Mouse (Mus musculus): ENCODE measurements around the gene Podnl1. TPM values are rescaled to one million over a fixed set of nuclear protein-coding genes. Genes with fewer than 3 reads are reported as not detected.

Gene Podnl1
- polyA plus RNA-seq, 1 experiment from 2014 or later: 0.49 TPM

- Histone ChIP-seq H3K27me3 (replicated peaks) (no peaks in the 10 kb centered on the region), H3K4me1 (0 out of 2 replicates have a peak, but pooled peaks cover 4% of the 10 kb centered on the region), H3K4me3 (replicated peaks) (no peak overlapping the region), H3K9ac (replicated peaks) (no peak overlapping the region), H3K9me3 (replicated peaks) (no peaks in the 10 kb centered on the region), H3K27ac (replicated peaks) (no peak overlapping the region), H3K36me3 (peaks cover 40% of the 10 kb centered on the region), H3K4me2 (no peak overlapping the region)
- no peak for ATAC-seq (ENCODE audit: low FRiP score)
- WGBS: 86% methylated on average over 5 of the region's 5 CpGs
Measured at GRCm38 (mm10) chr8:84170096-84170495, 44.3 kb downstream of the Podnl1 start.

- Histone ChIP-seq H3K9me3 (replicated peaks) (no peaks in the 10 kb centered on the region), H3K4me3 (replicated peaks) (no peak overlapping the region), H3K36me3 (peaks cover 53% of the 10 kb centered on the region), H3K27ac (replicated peaks) (no peak overlapping the region), H3K27me3 (replicated peaks) (no peaks in the 10 kb centered on the region), H3K9ac (replicated peaks) (no peak overlapping the region), H3K4me1 (peaks cover 22% of the 10 kb centered on the region), H3K4me2 (no peak overlapping the region)
- WGBS: 88% methylated on average over 6 of the region's 6 CpGs
- no peak for ATAC-seq (ENCODE audit: low FRiP score)
Measured at GRCm38 (mm10) chr8:84173861-84174260, 48.1 kb downstream of the Podnl1 start.

- H3K4me3 ChIP-seq (replicated peaks): no peak overlapping the region
- no peaks in the 10 kb centered on the region for H3K9me3 ChIP-seq (replicated peaks)
- no peak overlapping the region for H3K4me2 ChIP-seq
- peaks cover 41% of the 10 kb centered on the region for H3K36me3 ChIP-seq
- H3K27ac ChIP-seq (replicated peaks): no peak overlapping the region
- 48% methylated on average over 3 of the region's 3 CpGs for WGBS
- ATAC-seq (ENCODE audit: low FRiP score): no peak
- H3K27me3 ChIP-seq (replicated peaks): no peaks in the 10 kb centered on the region
- H3K4me1 ChIP-seq: peaks cover 49% of the 10 kb centered on the region
- no peak overlapping the region for H3K9ac ChIP-seq (replicated peaks)
Measured at GRCm38 (mm10) chr8:84176560-84176959, 50.8 kb downstream of the Podnl1 start.

GRCm38 (mm10) chr8:84177405-84177804, 51.6 kb downstream of the Podnl1 start:
- Histone ChIP-seq H3K9me3 (replicated peaks) (no peaks in the 10 kb centered on the region), H3K27me3 (replicated peaks) (no peaks in the 10 kb centered on the region), H3K4me3 (replicated peaks) (no peak overlapping the region), H3K4me1 (peaks cover 58% of the 10 kb centered on the region), H3K9ac (replicated peaks) (no peak overlapping the region), H3K36me3 (peaks cover 32% of the 10 kb centered on the region), H3K27ac (replicated peaks) (no peak overlapping the region), H3K4me2 (no peak overlapping the region)
- WGBS: 91% methylated on average over 3 of the region's 3 CpGs
- no peak for ATAC-seq (ENCODE audit: low FRiP score)

- H3K4me3 ChIP-seq (replicated peaks): no peak overlapping the region
- WGBS: 68% methylated on average over 8 of the region's 8 CpGs
- no peak overlapping the region for H3K9ac ChIP-seq (replicated peaks)
- no peaks in the 10 kb centered on the region for H3K27me3 ChIP-seq (replicated peaks)
- no peak for ATAC-seq (ENCODE audit: low FRiP score)
- no peaks in the 10 kb centered on the region for H3K9me3 ChIP-seq (replicated peaks)
- no peak overlapping the region for H3K4me2 ChIP-seq
- H3K27ac ChIP-seq (replicated peaks): no peak overlapping the region
- peaks cover 20% of the 10 kb centered on the region for H3K36me3 ChIP-seq
- H3K4me1 ChIP-seq: peaks cover 64% of the 10 kb centered on the region
Measured at GRCm38 (mm10) chr8:84178592-84178991, 52.8 kb downstream of the Podnl1 start.

GRCm38 (mm10) chr8:84179946-84180345, 54.2 kb downstream of the Podnl1 start:
- H3K27ac ChIP-seq (replicated peaks): peak overlapping the region; percentile 64
- 4% methylated on average over 4 of the region's 4 CpGs for WGBS
- H3K4me1 ChIP-seq: peaks cover 71% of the 10 kb centered on the region
- H3K4me3 ChIP-seq (replicated peaks): peak overlapping the region; percentile 29
- no peaks in the 10 kb centered on the region for H3K27me3 ChIP-seq (replicated peaks)
- no peaks in the 10 kb centered on the region for H3K9me3 ChIP-seq (replicated peaks)
- ATAC-seq (ENCODE audit: low FRiP score): no peak
- H3K4me2 ChIP-seq: peak overlapping the region; percentile 83
- H3K9ac ChIP-seq (replicated peaks): peak overlapping the region; percentile 40
- H3K36me3 ChIP-seq: peaks cover 13% of the 10 kb centered on the region

- WGBS: 2% methylated on average over 16 of the region's 16 CpGs
- Histone ChIP-seq H3K27ac (replicated peaks) (peak overlapping the region; percentile 64), H3K27me3 (replicated peaks) (no peaks in the 10 kb centered on the region), H3K4me3 (replicated peaks) (peak overlapping the region; percentile 29), H3K9ac (replicated peaks) (peak overlapping the region; percentile 40), H3K4me1 (peaks cover 71% of the 10 kb centered on the region), H3K4me2 (peak overlapping the region; percentile 83), H3K9me3 (replicated peaks) (no peaks in the 10 kb centered on the region), H3K36me3 (peaks cover 10% of the 10 kb centered on the region)
- peak; percentile 42 for ATAC-seq (ENCODE audit: low FRiP score)
Measured at GRCm38 (mm10) chr8:84180530-84181190, 54.9 kb downstream of the Podnl1 start.

MicroRNA genes within 50 kb of the gene (microRNA counts, 519-probe panel; counts per million panel counts)
- 2,870 counts per million, percentile 69 among the panel's probes with 10 or more counts for microRNA mmu-miR-181c
- microRNA mmu-miR-709: 2,290 counts per million, percentile 51 among the panel's probes with 10 or more counts

Small RNA genes within 50 kb of the gene (microRNA-seq; reads per million reads assigned to microRNA genes)
- gene Gm25110 (not detected), gene Mir181c (9,547 reads per million, percentile 97 among the genes with 10 or more reads in this experiment), gene Mir181d (4,849 reads per million, percentile 93 among the genes with 10 or more reads in this experiment), gene Mir709 (not detected)

Other genes starting within 250 kb of the Podnl1 start
- 43.0 and 54.1 TPM in 2 replicates for gene Adgrl1, start 225.9 kb upstream of the Podnl1 start, polyA plus RNA-seq (2015; fragmentation: Nextera tagmentation; extraction: Ambion mirVana)
- gene Gm10644, start 170.8 kb upstream of the Podnl1 start, polyA plus RNA-seq (2015; fragmentation: Nextera tagmentation; extraction: Ambion mirVana): 1.1 TPM in 2 replicates
- 8.0 and 24.4 TPM in 2 replicates for gene Asf1b, start 170.5 kb upstream of the Podnl1 start, polyA plus RNA-seq (2015; fragmentation: Nextera tagmentation; extraction: Ambion mirVana)
- gene Prkaca, start 153.0 kb upstream of the Podnl1 start, polyA plus RNA-seq (2015; fragmentation: Nextera tagmentation; extraction: Ambion mirVana): 234 and 256 TPM in 2 replicates
- 7.9 and 8.4 TPM in 2 replicates for gene Samd1, start 128.3 kb upstream of the Podnl1 start, polyA plus RNA-seq (2015; fragmentation: Nextera tagmentation; extraction: Ambion mirVana)
- gene 1700067K01Rik, start 124.5 kb upstream of the Podnl1 start, polyA plus RNA-seq (2015; fragmentation: Nextera tagmentation; extraction: Ambion mirVana): 0.82 and 1.2 TPM in 2 replicates
- 0.69 and 1.6 TPM in 2 replicates for gene 2210011C24Rik, start 113.8 kb upstream of the Podnl1 start, polyA plus RNA-seq (2015; fragmentation: Nextera tagmentation; extraction: Ambion mirVana)
- gene Palm3, start 104.5 kb upstream of the Podnl1 start, polyA plus RNA-seq (2015; fragmentation: Nextera tagmentation; extraction: Ambion mirVana): 14.1 and 17.0 TPM in 2 replicates
- gene Il27ra, start 83.4 kb upstream of the Podnl1 start, polyA plus RNA-seq (2015; fragmentation: Nextera tagmentation; extraction: Ambion mirVana): 0.37 and 1.7 TPM in 2 replicates
- gene Rln3, start 81.0 kb upstream of the Podnl1 start, polyA plus RNA-seq (2015; fragmentation: Nextera tagmentation; extraction: Ambion mirVana): 1.0 and 1.4 TPM in 2 replicates
- gene Gm10643, start 60.9 kb upstream of the Podnl1 start, polyA plus RNA-seq (2015; fragmentation: Nextera tagmentation; extraction: Ambion mirVana): 1.4 and 1.8 TPM in 2 replicates
- gene Rfx1, start 59.2 kb upstream of the Podnl1 start, polyA plus RNA-seq (2015; fragmentation: Nextera tagmentation; extraction: Ambion mirVana): 8.7 and 9.5 TPM in 2 replicates
- 18.5 and 21.6 TPM in 2 replicates for gene Dcaf15, start 21.2 kb upstream of the Podnl1 start, polyA plus RNA-seq (2015; fragmentation: Nextera tagmentation; extraction: Ambion mirVana)
- gene Cc2d1a, start 21.9 kb downstream of the Podnl1 start, polyA plus RNA-seq (2015; fragmentation: Nextera tagmentation; extraction: Ambion mirVana): 41.3 and 43.7 TPM in 2 replicates
- gene 4930432K21Rik, start 22.0 kb downstream of the Podnl1 start, polyA plus RNA-seq (2015; fragmentation: Nextera tagmentation; extraction: Ambion mirVana): 2.0 and 2.6 TPM in 2 replicates
- 7.4 and 11.9 TPM in 2 replicates for gene Nanos3, start 59.2 kb downstream of the Podnl1 start, polyA plus RNA-seq (2015; fragmentation: Nextera tagmentation; extraction: Ambion mirVana)
- 14.8 and 16.0 TPM in 2 replicates for gene Zswim4, start 111.1 kb downstream of the Podnl1 start, polyA plus RNA-seq (2015; fragmentation: Nextera tagmentation; extraction: Ambion mirVana)
- 263 and 280 TPM in 2 replicates for gene D8Ertd738e, start 123.7 kb downstream of the Podnl1 start, polyA plus RNA-seq (2015; fragmentation: Nextera tagmentation; extraction: Ambion mirVana)
- 51.5 and 58.8 TPM in 2 replicates for gene Mri1, start 131.3 kb downstream of the Podnl1 start, polyA plus RNA-seq (2015; fragmentation: Nextera tagmentation; extraction: Ambion mirVana)
- 22.1 and 23.0 TPM in 2 replicates for gene Ccdc130, start 144.4 kb downstream of the Podnl1 start, polyA plus RNA-seq (2015; fragmentation: Nextera tagmentation; extraction: Ambion mirVana)

Data from neural tube, embryonic 15.5 days (tissue).